Comparison of ENCODE assay signal across 8 mouse cellular contexts in genomic region chr11:120231379-120231778, GRCm38 (mm10). TPM values are rescaled to one million over a fixed set of nuclear protein-coding genes. Genes with fewer than 3 reads are reported as not detected.
DNase-seq lines count a peak whose midpoint lies in the region; ATAC-seq lines count a peak whose summit lies in the region.

No protein-coding gene starts in this region.

- peak overlapping the region; percentile 98 for H3K4me3 ChIP-seq in heart, embryonic 12.5 days
- peak overlapping the region; percentile 71 for H3K4me3 ChIP-seq in liver, embryonic 12.5 days
- H3K4me3 ChIP-seq in stomach, embryonic 15.5 days (replicated peaks), result peak overlapping the region; percentile 86

- no peaks in the 10 kb centered on the region for H3K9me3 ChIP-seq in heart, embryonic 12.5 days (replicated peaks)
- H3K9me3 ChIP-seq in liver, embryonic 12.5 days (replicated peaks), result no peaks in the 10 kb centered on the region
- H3K9me3 ChIP-seq in stomach, embryonic 15.5 days, result no peaks in the 10 kb centered on the region

- ATAC-seq in erythroid progenitor cell, adult 5-6 weeks (replicated peaks; ENCODE audit: low FRiP score, poor library complexity, severe bottlenecking), result peak; percentile 66
- ATAC-seq in heart, embryonic 12.5 days (ENCODE audit: insufficient number of reproducible peaks, low FRiP score), result peak; percentile 70
- ATAC-seq in liver, embryonic 12.5 days, result peak; percentile 33; the same call in 1 of the 2 replicates
- ATAC-seq in stomach, embryonic 15.5 days (ENCODE audit: insufficient read depth, low FRiP score, low read depth), result peak; percentile 57

- peaks cover 41% of the 10 kb centered on the region for H3K4me1 ChIP-seq in heart, embryonic 12.5 days (replicated peaks)
- H3K4me1 ChIP-seq in liver, embryonic 12.5 days, result peaks cover 91% of the 10 kb centered on the region
- H3K4me1 ChIP-seq in stomach, embryonic 15.5 days, result peaks cover 40% of the 10 kb centered on the region

- under 1% methylated on average over 27 of the region's 27 CpGs for WGBS in heart, embryonic 12.5 days
- 0% methylated on average over 27 of the region's 27 CpGs for WGBS in liver, embryonic 12.5 days (ENCODE audit: insufficient replicate concordance)
- WGBS in stomach, embryonic 15.5 days, result 1% methylated on average over 27 of the region's 27 CpGs

- no peaks in the 10 kb centered on the region for H3K36me3 ChIP-seq in heart, embryonic 12.5 days
- H3K36me3 ChIP-seq in liver, embryonic 12.5 days, result no peaks in the 10 kb centered on the region
- H3K36me3 ChIP-seq in stomach, embryonic 15.5 days, result no peaks in the 10 kb centered on the region

- DNase-seq in A20 (ENCODE audit: low read depth, low spot score), result peak; percentile 88
- peak; percentile 100 for DNase-seq in brain, embryonic 18.5 days (ENCODE audit: low read depth, low spot score)
- peak; percentile 100 for DNase-seq in kidney, postnatal 10 days
- DNase-seq in natural killer cell, adult 2 months (ENCODE audit: low spot score in 2 of 2), result peak; percentile 72 to 78

- peak overlapping the region; percentile 96 for H3K27ac ChIP-seq in heart, embryonic 12.5 days (ENCODE audit: poor library complexity, severe bottlenecking)
- peak overlapping the region; percentile 79 for H3K27ac ChIP-seq in liver, embryonic 12.5 days
- H3K27ac ChIP-seq in stomach, embryonic 15.5 days, result peak overlapping the region; percentile 95

- H3K9ac ChIP-seq in heart, embryonic 12.5 days, result peak overlapping the region; percentile 99
- peak overlapping the region; percentile 80 for H3K9ac ChIP-seq in liver, embryonic 12.5 days
- H3K9ac ChIP-seq in stomach, embryonic 15.5 days, result peak overlapping the region; percentile 95

- H3K27me3 ChIP-seq in heart, embryonic 12.5 days (replicated peaks), result no peaks in the 10 kb centered on the region
- H3K27me3 ChIP-seq in liver, embryonic 12.5 days (replicated peaks), result peaks cover 82% of the 10 kb centered on the region
- no peaks in the 10 kb centered on the region for H3K27me3 ChIP-seq in stomach, embryonic 15.5 days (replicated peaks)

- H3K4me2 ChIP-seq in heart, embryonic 12.5 days, result peak overlapping the region; percentile 95
- H3K4me2 ChIP-seq in liver, embryonic 12.5 days, result peak overlapping the region; percentile 97
- peak overlapping the region; percentile 78 for H3K4me2 ChIP-seq in stomach, embryonic 15.5 days

RNA-seq across cellular contexts. Expression of gene Bahcc1, which starts 1.4 kb away (rescaled TPM):
- total RNA-seq in erythroid progenitor cell, adult 5-6 weeks (2015; ENCODE audit: low replicate concordance), result 2.5 and 2.9 TPM in 2 replicates
- 1.4 TPM in 2 replicates for total RNA-seq in erythroid progenitor cell, adult 5-6 weeks (2017; ENCODE audit: low replicate concordance)
- 6.5 and 7.6 TPM in 2 replicates for polyA plus RNA-seq in heart, embryonic 12.5 days (2016; fragmentation: Nextera tagmentation; extraction: Ambion mirVana)
- 3.0 and 3.5 TPM in 2 replicates for polyA plus RNA-seq in liver, embryonic 12.5 days (2016; fragmentation: Nextera tagmentation; extraction: Ambion mirVana)
- 7.2 and 7.9 TPM in 2 replicates for polyA plus RNA-seq in stomach, embryonic 15.5 days (2015; fragmentation: Nextera tagmentation; extraction: Ambion mirVana)

Comparison
In these comparisons a context has a peak if more than half of its experiments do, and no peak if none do; other contexts are left out.
1. Peak in every context shown above with its lines: DNase-seq, ATAC-seq, H3K4me3 ChIP-seq and H3K27ac ChIP-seq.